Mouse (Mus musculus) hindbrain, embryonic 11.5 days (tissue): Measurements from ENCODE around the gene Swi5. TPM values are rescaled to one million over a fixed set of nuclear protein-coding genes. Genes with fewer than 3 reads are reported as not detected.

Experiments used
- ATAC-seq: fragments of 200-750 bp; cut with Nextera tagmentation; 2 replicates; pipeline ENCODE4 v1.8.0; 2017; ENCODE audit warnings: mild to moderate bottlenecking, moderate TSS enrichment, moderate library complexity; ENCODE audit not compliant: low FRiP score
- DNase-seq: peaks from one replicate; pipeline ENCODE4 v3.0.0-alpha.2; 2015; ENCODE audit warnings: low spot score
- H3K27ac ChIP-seq: fragments of 300-500 bp; sonication (generic); 2 replicates; pipeline ENCODE4 v1.5.1; 2014; ENCODE audit warnings: mild to moderate bottlenecking, low read depth, low read length
- H3K27me3 ChIP-seq: fragments of 300-500 bp; sonication (generic); 2 replicates; pipeline ENCODE4 v1.6.1; 2014; ENCODE audit warnings: mild to moderate bottlenecking, low read length, moderate library complexity, mixed read lengths; ENCODE audit not compliant: control insufficient read depth, insufficient read depth
- H3K36me3 ChIP-seq: fragments of 300-500 bp; sonication (generic); 2 replicates; pipeline ENCODE4 v1.6.1; 2014; ENCODE audit warnings: mild to moderate bottlenecking, low read length, moderate library complexity, mixed read lengths; ENCODE audit not compliant: control insufficient read depth, insufficient read depth
- H3K4me1 ChIP-seq: fragments of 300-500 bp; sonication (generic); replicated peaks from 2 replicates; pipeline ENCODE4 v1.6.1; 2014; ENCODE audit warnings: low read length, mixed read lengths; ENCODE audit not compliant: control insufficient read depth, insufficient read depth
- H3K4me2 ChIP-seq: fragments of 300-500 bp; sonication (generic); replicated peaks from 2 replicates; pipeline ENCODE4 v1.6.1; 2014; ENCODE audit warnings: mild to moderate bottlenecking, low read depth, low read length
- H3K4me3 ChIP-seq: fragments of 300-500 bp; sonication (generic); 2 replicates; pipeline ENCODE4 v1.5.1; 2014; ENCODE audit warnings: low read depth, low read length
- H3K9ac ChIP-seq: fragments of 300-500 bp; sonication (generic); 2 replicates; pipeline ENCODE4 v1.6.1; 2014; ENCODE audit warnings: low read depth, low read length
- H3K9me3 ChIP-seq: fragments of 300-500 bp; sonication (generic); 2 replicates; pipeline ENCODE4 v1.6.1; 2016; ENCODE audit warnings: low read length; ENCODE audit not compliant: control insufficient read depth
- WGBS: fragments of 180-500 bp; shearing (Covaris S2); extraction: QIAGEN DNeasy Blood & Tissue Kit; methylation state at CpG from one replicate; pipeline ENCODE4 v1.1.7; 2014; 5-methylcytosine and 5-hydroxymethylcytosine counted together
- polyA plus RNA-seq: library from polyadenylated mRNA; unstranded; fragments of >200 nt; fragmentation: Nextera tagmentation; extraction: Ambion mirVana; gene quantifications from 2 replicates; pipeline ENCODE4 v1.2.1, GENCODE M21; 2014

The Swi5 gene
- polyA plus RNA-seq, 1 experiment from 2014 or later: 185 TPM

- Histone ChIP-seq H3K4me2 (peak overlapping the region; percentile 86), H3K36me3 (peaks cover 12% of the 10 kb centered on the region), H3K27me3 (no peaks in the 10 kb centered on the region), H3K9me3 (no peaks in the 10 kb centered on the region), H3K9ac (peak overlapping the region; percentile 79), H3K4me3 (peak overlapping the region; percentile 68), H3K4me1 (no peaks in the 10 kb centered on the region), H3K27ac (peak overlapping the region; percentile 79)
- DNase-seq (no peak), ATAC-seq (no peak)
- WGBS: 38% methylated on average over 7 of the region's 7 CpGs
These were observed 52.4 kb downstream of the Swi5 start for GRCm38 (mm10) chr2:32235433-32235832.

Other genes starting within 250 kb of the Swi5 start
- 0.91 and 1.3 TPM in 2 replicates for gene Fam78a, start 203.2 kb downstream of the Swi5 start, polyA plus RNA-seq
- 5.5 and 7.5 TPM in 2 replicates for gene Plpp7, start 192.5 kb downstream of the Swi5 start, polyA plus RNA-seq
- gene Prrc2b, start 137.0 kb downstream of the Swi5 start, polyA plus RNA-seq: 57.6 and 69.0 TPM in 2 replicates
- 23.8 and 26.8 TPM in 2 replicates for gene Pomt1, start 51.5 kb downstream of the Swi5 start, polyA plus RNA-seq
- gene Uck1, start 27.9 kb downstream of the Swi5 start, polyA plus RNA-seq: 56.0 and 64.1 TPM in 2 replicates
- 14.6 and 17.7 TPM in 2 replicates for gene Golga2, start 691 bp downstream of the Swi5 start, polyA plus RNA-seq
- 42.4 and 49.0 TPM in 2 replicates for gene Ciz1, start 64.3 kb upstream of the Swi5 start, polyA plus RNA-seq
- 17.4 and 22.6 TPM in 2 replicates for gene Dnm1, start 65.3 kb upstream of the Swi5 start, polyA plus RNA-seq
- gene 1110008P14Rik, start 93.9 kb upstream of the Swi5 start, polyA plus RNA-seq: 62.1 and 62.7 TPM in 2 replicates
- 0.19 TPM in 1 of 2 replicates, not detected in the other for gene Lcn2, start 100.2 kb upstream of the Swi5 start, polyA plus RNA-seq
- 30.2 and 30.8 TPM in 2 replicates for gene Ptges2, start 107.8 kb upstream of the Swi5 start, polyA plus RNA-seq
- gene Naif1, start 162.4 kb upstream of the Swi5 start, polyA plus RNA-seq: 5.2 and 6.0 TPM in 2 replicates
- 19.5 and 28.4 TPM in 2 replicates for gene Slc25a25, start 163.4 kb upstream of the Swi5 start, polyA plus RNA-seq
- gene Fam102a, start 247.3 kb upstream of the Swi5 start, polyA plus RNA-seq: 9.0 and 9.2 TPM in 2 replicates